14 mouse cellular contexts compared by ENCODE assay signal in genomic region chr12:116842723-116843272, GRCm38 (mm10).
A peak's percentile ranks its signal among the peaks of the same experiment; 100 is the strongest.
DNase-seq lines count a peak whose midpoint lies in the region; ATAC-seq lines count a peak whose summit lies in the region.
"Had no signal": no experiment of that assay in that cellular context is flagged by ENCODE, and none has a peak within 500 bp of the region (broad histone marks: within the 10 kb centered on the region; RNA-seq: fewer than 3 reads in every experiment).

No protein-coding gene starts in this region.

- no peak overlapping the region for H3K4me2 ChIP-seq in midbrain, embryonic 11.5 days
- no peak overlapping the region for H3K4me2 ChIP-seq in forebrain, embryonic 16.5 days (ENCODE audit: low read length)
- H3K4me2 ChIP-seq in heart, embryonic 11.5 days = no peak overlapping the region
- H3K4me2 ChIP-seq: embryonic facial prominence, embryonic 12.5 days; intestine, embryonic 15.5 days; liver, embryonic 12.5 days; neural tube, embryonic 13.5 days had no signal

- WGBS in midbrain, embryonic 11.5 days = 79% methylated on average over 8 of the region's 8 CpGs
- WGBS in midbrain, embryonic 10.5 days = 80% methylated on average over 8 of the region's 8 CpGs
- WGBS in forebrain, embryonic 16.5 days = 14% methylated on average over 8 of the region's 8 CpGs
- 75% methylated on average over 8 of the region's 8 CpGs for WGBS in heart, embryonic 11.5 days (ENCODE audit: insufficient replicate concordance)

- H3K27ac ChIP-seq in midbrain, embryonic 11.5 days (ENCODE audit: low read depth, low read length) = no peak overlapping the region
- no peak overlapping the region for H3K27ac ChIP-seq in midbrain, embryonic 10.5 days (replicated peaks)
- H3K27ac ChIP-seq in forebrain, embryonic 16.5 days (ENCODE audit: low read length) = peak overlapping the region; percentile 41
- H3K27ac ChIP-seq in heart, embryonic 11.5 days (ENCODE audit: low read depth, low read length) = no peak overlapping the region
- H3K27ac ChIP-seq: embryonic facial prominence, embryonic 12.5 days; intestine, embryonic 15.5 days; liver, embryonic 12.5 days; neural tube, embryonic 13.5 days had no signal

- 0 out of 2 replicates have a peak, but pooled peaks cover 5% of the 10 kb centered on the region for H3K4me1 ChIP-seq in midbrain, embryonic 11.5 days (ENCODE audit: control insufficient read depth, insufficient read depth, low read length)
- peaks cover 11% of the 10 kb centered on the region for H3K4me1 ChIP-seq in midbrain, embryonic 10.5 days
- H3K4me1 ChIP-seq in forebrain, embryonic 16.5 days (replicated peaks; ENCODE audit: control insufficient read depth, insufficient read depth, low read length) = peaks cover 10% of the 10 kb centered on the region
- H3K4me1 ChIP-seq in heart, embryonic 11.5 days (ENCODE audit: control insufficient read depth, insufficient read depth, low read length) = no peaks in the 10 kb centered on the region
- H3K4me1 ChIP-seq: embryonic facial prominence, embryonic 12.5 days; intestine, embryonic 15.5 days; liver, embryonic 12.5 days; neural tube, embryonic 13.5 days had no signal

- H3K4me3 ChIP-seq in midbrain, embryonic 11.5 days (ENCODE audit: low read depth, low read length) = no peak overlapping the region
- no peak overlapping the region for H3K4me3 ChIP-seq in midbrain, embryonic 10.5 days
- no peak overlapping the region for H3K4me3 ChIP-seq in forebrain, embryonic 16.5 days (replicated peaks; ENCODE audit: low read length)
- H3K4me3 ChIP-seq in heart, embryonic 11.5 days (ENCODE audit: low read depth, low read length) = no peak overlapping the region
- H3K4me3 ChIP-seq: embryonic facial prominence, embryonic 12.5 days; intestine, embryonic 15.5 days; liver, embryonic 12.5 days; neural tube, embryonic 13.5 days had no signal

- H3K36me3 ChIP-seq in midbrain, embryonic 11.5 days (ENCODE audit: control insufficient read depth, insufficient read depth, low read length) = no peaks in the 10 kb centered on the region
- no peaks in the 10 kb centered on the region for H3K36me3 ChIP-seq in midbrain, embryonic 10.5 days
- H3K36me3 ChIP-seq in forebrain, embryonic 16.5 days (ENCODE audit: control insufficient read depth, insufficient read depth) = no peaks in the 10 kb centered on the region
- no peaks in the 10 kb centered on the region for H3K36me3 ChIP-seq in heart, embryonic 11.5 days (ENCODE audit: control insufficient read depth, insufficient read depth, low read length)
- H3K36me3 ChIP-seq: embryonic facial prominence, embryonic 12.5 days; intestine, embryonic 15.5 days; liver, embryonic 12.5 days; neural tube, embryonic 13.5 days had no signal

- H3K9me3 ChIP-seq in midbrain, embryonic 11.5 days (ENCODE audit: control insufficient read depth, low read length) = no peaks in the 10 kb centered on the region
- H3K9me3 ChIP-seq in midbrain, embryonic 10.5 days (replicated peaks) = no peaks in the 10 kb centered on the region
- H3K9me3 ChIP-seq in forebrain, embryonic 16.5 days (ENCODE audit: control insufficient read depth, low read length) = no peaks in the 10 kb centered on the region
- no peaks in the 10 kb centered on the region for H3K9me3 ChIP-seq in heart, embryonic 11.5 days (replicated peaks; ENCODE audit: control insufficient read depth, low read length)
- H3K9me3 ChIP-seq: embryonic facial prominence, embryonic 12.5 days; intestine, embryonic 15.5 days; liver, embryonic 12.5 days; neural tube, embryonic 13.5 days had no signal

- ATAC-seq in midbrain, embryonic 11.5 days (ENCODE audit: low FRiP score) = no peak
- ATAC-seq in forebrain, embryonic 16.5 days = peak; percentile 92
- ATAC-seq in heart, embryonic 11.5 days (replicated peaks; ENCODE audit: insufficient number of reproducible peaks, low FRiP score, low TSS enrichment) = no peak
- ATAC-seq: intestine, embryonic 15.5 days; liver, embryonic 12.5 days had no signal

- peak; percentile 6 for DNase-seq in midbrain, embryonic 11.5 days (ENCODE audit: low spot score, missing footprints)
- DNase-seq in midbrain, embryonic 10.5 days (ENCODE audit: low spot score) = no peak
- DNase-seq in layer of hippocampus, postnatal 36 days = peak; percentile 31 to 53
- peak; percentile 48 for DNase-seq in telencephalon, adult 2 months (ENCODE audit: low read depth, low spot score)
- DNase-seq in ovary, postnatal 36 days (ENCODE audit: low spot score) = no peak
- DNase-seq: adrenal gland, postnatal 36 days; cerebellum, adult 9-10 months; thymus, postnatal 14 days had no signal

- no peak overlapping the region for H3K9ac ChIP-seq in midbrain, embryonic 11.5 days (ENCODE audit: low read length)
- H3K9ac ChIP-seq in forebrain, embryonic 16.5 days (replicated peaks; ENCODE audit: low read depth, low read length) = no peak overlapping the region
- H3K9ac ChIP-seq in heart, embryonic 11.5 days (ENCODE audit: low read depth, low read length) = no peak overlapping the region
- H3K9ac ChIP-seq: embryonic facial prominence, embryonic 12.5 days; intestine, embryonic 15.5 days; liver, embryonic 12.5 days; neural tube, embryonic 13.5 days had no signal

- no peaks in the 10 kb centered on the region for H3K27me3 ChIP-seq in midbrain, embryonic 11.5 days (ENCODE audit: control insufficient read depth, insufficient read depth, low read length)
- H3K27me3 ChIP-seq in midbrain, embryonic 10.5 days (ENCODE audit: low read depth, poor library complexity, severe bottlenecking) = no peaks in the 10 kb centered on the region
- no peaks in the 10 kb centered on the region for H3K27me3 ChIP-seq in forebrain, embryonic 16.5 days (replicated peaks; ENCODE audit: control insufficient read depth, insufficient read depth, low read length)
- H3K27me3 ChIP-seq in heart, embryonic 11.5 days (ENCODE audit: control insufficient read depth, insufficient read depth, low read length) = no peaks in the 10 kb centered on the region
- H3K27me3 ChIP-seq: embryonic facial prominence, embryonic 12.5 days; intestine, embryonic 15.5 days; liver, embryonic 12.5 days; neural tube, embryonic 13.5 days had no signal

Comparison
In these comparisons a context has a peak if more than half of its experiments do, and no peak if none do; other contexts are left out.
1. DNase-seq: peak in midbrain, embryonic 11.5 days (single experiment), layer of hippocampus, postnatal 36 days (2 of 2) and telencephalon, adult 2 months (single experiment); none in midbrain, embryonic 10.5 days (single experiment) and ovary, postnatal 36 days (single experiment).